Mouse (Mus musculus) erythroid progenitor cell, adult 5-6 weeks (primary cell): ENCODE measurements at regions not wholly inside any gene's neighbourhood (a gene's known extent, or its start where the extent isn't known, plus 50 kb on each side); places are given as distances from the start of the nearest gene placed in this dataset.

Experiments used
- ATAC-seq: replicated peaks from 2 replicates; pipeline ENCODE4 v1.8.0; 2016; ENCODE audit warnings: moderate number of reproducible peaks, mild to moderate bottlenecking, moderate TSS enrichment, inconsistent platforms; ENCODE audit not compliant: poor library complexity, low FRiP score, severe bottlenecking

DNA sequence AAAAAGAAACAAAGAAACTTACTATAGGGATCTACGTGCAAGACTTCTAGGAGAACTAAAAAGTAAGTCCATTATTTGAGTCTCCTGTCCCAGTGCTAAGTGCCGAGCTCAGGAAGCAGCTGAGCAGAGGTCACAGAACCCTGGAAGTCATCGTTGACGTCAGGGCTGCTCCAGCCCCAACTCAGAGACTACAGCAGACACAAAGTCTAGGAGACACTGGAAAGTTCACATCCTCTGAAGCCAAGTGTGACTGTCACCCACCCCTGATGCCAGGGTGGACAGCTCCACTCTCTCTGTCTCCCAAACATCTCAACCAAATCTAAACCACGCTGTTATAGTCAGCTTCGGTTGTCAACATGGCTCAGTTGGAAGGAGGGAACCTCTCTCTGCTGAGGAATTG is 124.9 kb downstream of the Rpap3 start:
- no peak for ATAC-seq

DNA sequence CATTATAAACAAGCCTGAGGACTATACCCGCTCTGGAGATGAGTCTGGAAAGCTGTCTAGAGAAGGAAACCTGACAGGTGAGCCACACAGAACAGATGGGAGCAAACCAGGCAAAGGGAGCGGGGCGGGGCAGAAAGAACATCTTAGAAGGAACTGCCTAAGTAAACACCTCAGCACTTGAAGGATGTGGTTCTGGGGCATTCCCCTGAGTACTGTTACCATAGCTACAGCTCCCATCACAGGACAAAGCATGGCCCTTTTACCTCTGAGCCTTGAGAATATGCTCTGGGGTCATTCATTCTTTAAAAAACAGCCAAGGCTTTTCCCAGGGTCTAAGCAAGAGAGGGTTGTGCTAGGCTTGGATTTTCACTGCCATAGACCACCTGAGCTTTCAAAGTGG is 127.6 kb downstream of the Rpap3 start:
- no peak for ATAC-seq

DNA sequence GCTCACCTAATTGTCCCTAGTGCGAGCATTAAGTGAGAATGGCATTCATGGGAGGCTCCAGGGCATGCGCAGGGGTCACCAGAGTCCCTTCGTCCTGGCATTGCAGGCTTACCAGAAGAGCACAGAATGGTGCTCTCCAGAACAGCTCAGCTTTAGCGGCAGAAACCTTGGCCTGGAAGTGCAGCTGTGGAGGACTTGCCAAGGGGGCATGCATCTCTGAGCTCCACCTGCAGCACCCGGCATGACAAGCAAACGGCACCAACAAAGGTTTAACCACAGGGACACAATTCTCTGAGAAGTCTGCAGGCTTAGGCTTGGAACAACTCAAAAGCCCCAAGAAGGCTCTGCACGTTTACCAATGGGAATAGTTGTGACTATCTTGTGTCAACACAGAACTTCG is 128.4 kb downstream of the Rpap3 start:
- ATAC-seq: no peak

DNA sequence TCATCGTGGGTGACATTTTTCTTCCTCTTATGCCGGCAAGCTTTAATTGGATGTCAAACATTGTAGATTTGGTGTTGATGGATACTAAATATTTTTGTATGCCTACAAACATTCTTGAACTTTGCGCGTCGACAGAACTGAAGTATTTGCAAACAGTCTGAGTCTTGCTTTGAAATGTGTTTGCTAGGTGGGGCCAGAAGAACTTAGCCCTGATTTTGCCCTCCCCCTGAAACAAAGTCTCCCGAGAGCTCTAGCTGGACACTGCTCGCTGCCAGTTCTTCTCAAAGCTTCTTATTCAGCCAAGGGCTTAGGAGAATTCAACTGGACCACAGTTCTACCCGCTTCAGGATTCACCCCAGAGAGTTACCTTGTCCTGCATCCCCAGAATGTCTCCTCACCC is 133.0 kb downstream of the Rpap3 start:
- ATAC-seq: no peak

DNA sequence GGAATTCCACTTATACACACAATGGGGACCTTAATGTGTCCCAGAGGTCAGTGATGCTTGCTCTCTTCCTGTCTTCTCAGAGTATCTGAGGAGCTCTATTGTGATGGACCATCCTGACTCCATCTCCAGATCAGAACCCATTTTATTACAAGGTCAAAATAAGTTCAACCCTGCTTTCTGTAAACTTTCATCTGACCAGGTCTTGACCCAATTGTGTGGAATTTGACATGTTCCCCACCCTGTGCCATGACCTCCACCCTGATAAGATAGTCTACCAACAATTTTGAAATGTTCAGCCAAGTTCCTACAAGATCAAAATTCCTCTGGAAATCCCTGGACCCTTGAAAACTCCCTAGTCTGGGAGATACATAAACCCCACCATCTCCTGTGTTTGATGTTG is 133.7 kb downstream of the Rpap3 start:
- ATAC-seq: no peak

DNA sequence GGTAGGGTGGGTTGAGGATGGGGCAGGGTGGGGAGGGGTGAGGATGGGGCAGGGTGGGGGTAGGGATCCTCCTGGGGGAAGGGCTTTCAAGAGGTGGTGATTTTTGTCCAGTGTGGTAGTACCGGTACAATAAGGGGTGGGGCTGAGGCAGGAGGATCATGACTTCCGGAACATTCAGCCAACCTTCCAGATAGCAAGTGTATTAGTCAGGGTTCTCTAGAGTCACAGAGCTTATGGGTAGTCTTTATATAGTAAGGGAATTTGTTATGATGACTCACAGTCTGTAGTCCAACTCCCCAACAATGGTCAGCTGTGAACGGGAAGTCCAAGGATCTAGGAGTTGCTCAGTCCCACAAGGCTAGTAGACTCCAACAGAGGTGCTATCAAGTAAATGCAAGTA is 145.5 kb downstream of the Rpap3 start:
- no peak for ATAC-seq

DNA sequence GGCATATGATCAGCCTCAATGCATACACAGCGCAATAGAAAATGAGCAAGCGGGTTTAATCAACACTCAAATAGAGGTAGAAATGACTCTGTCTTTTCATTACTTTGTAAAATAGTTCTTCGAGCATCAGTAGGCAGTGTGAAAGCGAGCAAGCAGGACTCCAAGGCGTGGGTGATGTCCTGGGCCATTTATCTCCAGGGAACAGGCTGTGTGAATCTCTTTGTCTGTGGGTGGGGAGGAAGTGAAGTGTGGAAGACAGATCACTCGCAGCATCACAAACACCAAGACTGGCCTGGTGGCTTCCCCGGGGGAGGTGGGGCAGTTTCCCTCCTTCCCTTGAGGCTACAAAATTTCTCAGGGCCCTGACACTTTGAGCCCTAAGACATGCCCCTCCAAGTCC is 146.9 kb downstream of the Rpap3 start:
- ATAC-seq: no peak

DNA sequence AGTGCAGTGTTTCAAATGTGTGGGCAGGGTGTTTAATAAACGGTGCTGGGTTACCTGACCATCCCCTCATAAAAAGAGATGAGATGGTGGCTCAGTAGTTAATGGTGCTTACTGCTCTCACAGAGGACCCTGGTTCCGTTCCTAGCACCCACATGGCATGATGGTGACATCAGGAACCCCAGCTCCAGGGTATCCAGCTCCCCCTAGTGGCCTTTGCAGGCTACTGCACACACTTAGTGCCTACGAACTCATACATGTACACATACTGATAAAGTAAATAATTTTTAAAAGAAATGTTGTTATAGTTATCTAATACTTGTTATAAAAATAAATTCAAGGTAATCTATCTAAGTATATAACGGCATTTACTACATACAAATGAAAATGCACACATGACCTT is 157.3 kb downstream of the Rpap3 start:
- no peak for ATAC-seq

DNA sequence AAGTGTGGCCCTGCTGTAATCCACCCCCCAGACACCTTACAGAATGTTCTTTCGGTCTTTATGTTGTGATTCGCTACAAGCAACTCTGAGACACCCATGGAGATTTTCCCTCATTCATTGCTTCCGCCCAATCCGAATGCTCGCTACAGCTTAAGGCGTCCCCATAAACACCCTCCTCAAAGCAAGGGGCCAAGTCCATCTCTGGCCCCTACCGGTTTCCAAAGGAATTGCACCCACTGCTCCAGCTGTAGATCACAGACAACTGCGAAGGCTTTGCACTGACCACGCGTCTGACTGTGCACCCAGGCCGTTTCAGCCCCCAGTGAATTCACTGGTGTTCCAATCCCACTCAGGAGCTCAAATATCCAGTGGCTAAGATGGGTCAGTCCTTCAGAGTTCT is 160.6 kb downstream of the Rpap3 start:
- no peak for ATAC-seq

DNA sequence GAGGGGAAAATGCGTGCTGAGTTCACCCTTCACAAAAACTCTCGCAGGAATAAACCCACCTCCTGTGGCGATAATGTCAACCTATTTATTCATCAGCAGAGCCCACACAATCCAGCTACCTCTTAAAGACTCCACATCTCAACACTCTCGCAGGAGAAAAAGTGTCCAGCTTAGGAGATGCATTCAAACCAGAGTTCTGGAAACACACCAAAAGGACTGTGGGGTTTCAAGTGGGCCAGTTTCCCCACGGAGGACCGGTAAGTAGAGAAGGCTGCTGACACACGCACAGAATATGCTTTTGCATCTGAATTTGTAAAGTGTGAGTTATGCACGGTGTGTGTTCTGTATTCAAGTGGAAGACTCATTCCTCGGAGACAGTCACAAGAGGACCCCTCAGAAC is 164.0 kb downstream of the Rpap3 start:
- ATAC-seq: no peak

DNA sequence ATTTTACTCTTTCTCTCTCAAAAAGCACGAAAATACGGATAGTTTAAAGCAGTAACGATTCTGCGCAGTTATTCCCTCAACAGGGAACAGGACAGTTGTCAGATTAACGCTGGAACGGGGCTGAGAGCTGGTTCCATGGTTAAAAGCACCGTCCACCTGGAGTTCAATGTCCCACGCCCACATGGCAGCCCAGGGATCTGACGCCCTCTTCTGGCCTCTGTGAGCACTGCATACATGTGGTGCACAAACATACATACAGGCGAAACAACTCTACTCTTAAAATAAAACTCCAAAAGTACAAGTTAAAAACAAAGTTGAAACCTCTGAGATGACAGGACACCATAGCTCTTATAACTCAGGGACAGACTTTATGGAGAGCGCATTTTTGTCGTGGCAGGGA is 169.5 kb downstream of the Rpap3 start:
- ATAC-seq: no peak

DNA sequence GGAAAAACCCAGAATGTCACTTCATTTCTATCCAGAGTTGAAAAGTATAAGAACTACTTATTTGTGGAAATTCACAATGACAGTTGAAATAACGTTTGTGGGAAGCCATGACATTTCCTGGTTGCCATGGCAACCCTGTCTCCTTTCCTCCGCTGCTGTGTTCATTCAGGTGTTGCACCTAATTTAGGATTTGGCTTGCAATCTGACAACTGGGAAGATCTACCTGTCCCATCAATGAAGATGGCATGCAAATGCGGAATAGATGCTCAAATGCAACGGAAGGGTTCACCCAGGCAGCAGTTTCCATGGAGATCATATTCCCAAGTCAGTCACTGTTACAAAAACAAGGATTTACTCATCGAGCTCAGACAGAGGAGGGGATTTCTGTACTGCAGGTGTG is 170.7 kb downstream of the Rpap3 start:
- ATAC-seq: no peak

DNA sequence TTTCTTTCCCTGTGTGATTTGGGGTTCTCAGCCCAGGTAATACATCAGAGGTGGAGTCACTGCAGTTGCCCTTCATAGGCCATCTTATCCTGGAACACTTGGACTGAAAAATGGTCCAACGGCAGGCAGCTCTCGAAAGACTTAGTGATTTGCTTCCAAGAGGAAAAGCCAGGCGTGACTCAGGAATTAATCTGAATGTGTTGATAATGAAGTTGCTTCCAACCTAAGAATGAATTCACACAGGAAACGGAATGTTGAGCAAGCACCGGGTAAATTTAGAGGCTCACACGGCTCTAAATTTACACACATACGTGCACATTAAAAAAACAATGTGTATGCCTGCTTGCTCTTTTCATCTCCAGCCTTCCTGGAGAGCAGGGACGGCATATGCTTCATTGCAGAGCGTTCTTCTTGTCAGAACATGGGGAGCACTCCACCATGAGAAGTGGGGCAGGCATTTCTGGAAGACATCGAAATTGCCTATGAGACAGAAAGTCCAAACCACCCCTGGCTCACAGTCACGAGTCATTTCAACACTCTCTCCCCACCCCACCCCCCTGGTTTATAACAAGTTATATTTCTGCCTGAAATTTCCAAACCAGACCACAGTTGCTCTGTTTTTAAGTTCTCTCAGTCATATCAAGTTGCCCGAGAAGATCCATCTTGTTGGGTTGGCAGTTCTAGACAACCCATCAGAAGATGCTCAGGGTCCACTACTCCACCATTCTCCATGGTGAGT is 171.9 kb downstream of the Rpap3 start:
- ATAC-seq: no peak

DNA sequence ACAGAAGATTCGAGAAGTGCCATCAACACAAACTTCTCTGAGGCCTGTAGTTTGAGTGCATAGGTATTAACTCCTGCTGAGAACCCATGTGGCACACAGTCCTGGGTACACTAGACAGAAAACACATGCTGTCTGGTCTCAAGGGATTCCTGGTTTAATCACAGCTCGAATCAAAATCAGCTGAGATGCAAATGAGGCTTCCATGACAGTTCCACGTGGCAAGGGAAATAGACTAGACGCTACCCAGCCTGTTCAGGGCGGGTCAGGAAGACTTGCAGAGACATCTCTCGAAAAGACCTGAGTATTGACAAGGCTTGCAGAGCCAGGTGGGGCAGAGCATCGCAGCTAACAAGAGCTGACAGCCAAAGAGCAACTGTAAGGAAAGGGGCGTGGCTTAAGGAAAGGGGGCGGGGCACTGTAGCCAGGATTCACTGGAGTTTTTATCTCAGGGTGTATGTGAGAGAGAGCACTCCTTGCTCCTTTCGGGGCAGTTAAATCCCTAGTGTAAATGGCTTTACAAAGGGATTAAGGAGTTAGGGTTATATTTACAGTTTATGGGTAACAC is 173.2 kb downstream of the Rpap3 start:
- no peak for ATAC-seq

DNA sequence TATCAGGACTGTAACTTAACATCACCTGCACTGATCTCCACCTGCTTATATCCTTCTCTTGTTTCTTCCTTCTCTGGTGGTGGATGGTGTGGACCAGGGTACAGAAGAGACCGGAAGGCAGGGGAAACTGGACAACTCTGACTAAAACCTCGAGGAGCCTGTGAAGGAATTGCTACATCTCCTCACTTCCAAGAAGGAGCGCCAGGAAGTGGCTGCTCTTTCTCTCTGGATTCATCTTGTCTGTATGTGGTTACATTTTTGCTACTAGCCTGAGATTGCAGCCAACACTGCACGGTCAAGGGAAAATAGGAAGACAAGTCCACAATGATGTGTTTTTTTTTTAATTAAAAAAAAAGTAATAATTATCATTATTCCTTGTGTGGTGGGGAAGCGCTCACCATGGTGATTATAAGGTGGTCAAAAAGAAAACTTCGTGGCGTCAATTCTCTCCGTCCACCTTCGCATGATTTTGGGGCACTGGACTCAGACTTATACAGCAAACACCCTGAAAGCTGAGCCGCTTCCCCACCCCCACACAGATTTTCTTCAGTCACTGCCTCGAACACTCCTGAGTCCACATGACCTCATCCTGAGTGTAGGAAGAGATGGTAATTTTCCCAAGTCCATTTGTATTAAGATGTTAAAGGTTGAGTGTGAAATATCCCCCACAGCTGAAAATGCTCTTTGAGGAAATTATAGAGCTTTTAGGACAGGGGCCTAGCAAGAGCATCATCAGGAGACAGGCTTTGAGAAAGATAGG is 177.2 kb downstream of the Rpap3 start:
- ATAC-seq: no peak

DNA sequence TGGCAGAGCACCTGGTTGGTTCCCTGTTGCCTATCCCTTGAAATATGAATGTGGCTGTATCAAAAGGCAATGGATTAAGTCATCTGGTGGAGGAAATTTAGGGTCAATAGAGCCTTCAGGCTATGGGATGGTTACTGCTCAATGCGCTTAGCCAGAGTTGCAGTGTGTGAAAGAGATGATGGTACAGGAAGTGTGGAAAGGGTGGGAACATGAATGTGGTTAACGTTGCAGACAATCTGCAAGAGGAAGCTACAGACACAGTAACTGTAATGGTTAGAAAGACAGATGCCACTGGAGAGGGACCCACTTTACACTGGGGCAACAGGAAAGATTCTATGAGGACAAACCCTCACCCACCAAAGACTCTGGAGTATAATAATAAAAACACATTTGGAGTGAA is 185.2 kb downstream of the Rpap3 start:
- no peak for ATAC-seq

DNA sequence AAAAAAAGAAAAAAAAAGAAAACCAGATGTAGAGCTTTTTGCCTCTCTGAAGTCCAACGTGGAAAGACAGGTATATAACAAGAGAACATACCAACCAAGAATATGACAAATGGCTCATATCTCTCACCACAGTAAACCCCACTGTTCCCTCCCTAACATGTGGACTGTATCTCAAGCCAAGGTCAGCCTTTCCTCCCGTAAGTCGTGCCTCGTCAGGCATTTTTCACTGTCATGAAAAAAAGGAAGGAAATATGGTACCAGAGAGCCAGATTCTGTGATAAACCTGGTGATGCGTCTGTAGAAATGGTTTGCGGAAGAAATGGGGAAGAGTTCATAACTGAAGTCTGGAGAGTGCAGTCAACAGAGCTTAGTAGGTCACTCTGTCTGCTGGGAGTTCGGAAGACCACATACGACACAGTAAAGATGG is 185.7 kb downstream of the Rpap3 start:
- no peak for ATAC-seq

DNA sequence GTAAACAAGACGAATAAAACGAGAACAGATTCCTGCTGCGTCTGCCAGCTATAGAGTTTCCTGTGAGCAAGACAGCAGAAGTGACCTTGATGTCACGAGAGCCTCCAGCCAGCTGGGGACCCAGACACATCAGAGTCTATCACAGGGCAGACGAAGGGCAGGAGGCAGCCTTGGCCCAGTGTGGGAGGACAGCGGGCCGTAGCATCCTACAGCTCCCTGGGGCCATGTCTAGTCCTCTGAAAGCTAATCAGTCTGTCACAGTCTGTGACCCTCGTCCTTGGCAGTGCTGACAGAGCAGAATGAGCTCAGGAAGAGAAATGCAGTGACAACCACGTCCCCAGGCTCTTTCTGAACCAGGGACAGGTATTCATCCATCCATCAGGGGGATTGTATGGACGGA is 187.7 kb downstream of the Rpap3 start:
- ATAC-seq: no peak

DNA sequence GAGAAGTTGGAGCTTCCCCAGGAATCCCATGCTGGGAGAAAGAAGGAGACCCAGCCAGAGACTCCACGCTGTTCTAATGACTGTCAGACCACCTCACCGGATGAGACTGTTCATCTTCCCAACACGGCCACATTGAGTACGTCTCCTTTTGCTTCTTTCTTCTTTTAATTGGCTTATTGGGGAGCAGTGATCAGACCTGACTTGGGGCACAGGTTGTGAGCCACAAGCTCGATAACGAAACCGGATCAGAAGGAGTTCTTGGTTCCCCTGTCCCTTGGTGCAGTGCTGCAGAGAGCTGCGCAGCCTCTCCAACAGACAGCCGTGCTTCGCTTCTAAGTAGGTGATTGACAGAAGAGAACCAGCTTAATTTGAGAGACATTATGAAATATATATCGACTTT is 188.4 kb downstream of the Rpap3 start:
- no peak for ATAC-seq

DNA sequence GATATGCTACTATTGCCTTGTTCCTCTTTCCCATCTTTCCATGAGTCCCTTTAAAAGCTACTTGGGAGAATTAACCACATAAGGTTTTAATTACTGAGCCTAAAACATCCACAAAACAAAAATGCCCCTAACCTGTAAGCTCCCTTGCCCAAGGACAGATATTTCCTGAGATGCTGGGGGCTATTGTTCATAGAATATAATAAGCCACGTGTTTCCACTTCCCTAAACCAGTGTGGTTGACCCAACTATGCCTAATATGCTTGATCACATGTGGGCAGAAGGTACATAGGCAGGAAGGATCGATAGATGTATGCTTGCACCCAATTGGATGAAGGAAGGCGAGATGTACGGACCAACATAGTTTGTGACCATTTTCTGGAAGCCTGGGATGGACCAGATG is 189.9 kb downstream of the Rpap3 start:
- ATAC-seq: no peak

DNA sequence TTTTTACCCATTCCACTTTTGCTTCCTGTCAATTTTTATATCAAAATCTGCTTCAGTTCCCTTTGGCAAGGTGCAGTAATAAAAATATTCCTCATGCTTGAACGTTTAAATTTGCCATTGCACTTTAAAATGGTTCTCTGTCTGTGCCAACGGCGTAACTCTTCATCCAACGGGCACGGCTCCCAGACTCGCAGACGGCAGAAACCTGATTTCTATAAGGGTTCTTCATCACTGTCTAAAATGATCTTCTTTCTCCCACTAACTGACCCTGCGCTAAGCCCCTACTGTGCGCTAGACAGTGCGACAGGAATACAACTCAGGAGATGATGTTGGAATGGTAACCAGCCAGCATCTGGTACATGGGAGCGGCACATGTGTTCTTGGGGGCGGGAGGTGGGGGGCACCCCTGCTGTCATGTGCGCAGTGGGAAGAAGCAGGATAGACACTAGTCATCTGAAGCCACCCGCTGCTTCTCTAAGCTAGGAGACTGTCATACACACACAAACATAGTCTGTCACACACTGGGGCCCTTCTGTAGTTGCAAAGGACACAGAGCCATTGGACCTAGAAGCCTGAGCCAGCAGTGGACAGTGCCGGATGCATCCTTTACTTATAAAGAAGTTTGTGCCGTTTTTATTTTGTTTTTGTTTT is 197.8 kb downstream of the Rpap3 start:
- no peak for ATAC-seq
